26 mouse cellular contexts compared by ENCODE assay signal in the genomic region with DNA sequence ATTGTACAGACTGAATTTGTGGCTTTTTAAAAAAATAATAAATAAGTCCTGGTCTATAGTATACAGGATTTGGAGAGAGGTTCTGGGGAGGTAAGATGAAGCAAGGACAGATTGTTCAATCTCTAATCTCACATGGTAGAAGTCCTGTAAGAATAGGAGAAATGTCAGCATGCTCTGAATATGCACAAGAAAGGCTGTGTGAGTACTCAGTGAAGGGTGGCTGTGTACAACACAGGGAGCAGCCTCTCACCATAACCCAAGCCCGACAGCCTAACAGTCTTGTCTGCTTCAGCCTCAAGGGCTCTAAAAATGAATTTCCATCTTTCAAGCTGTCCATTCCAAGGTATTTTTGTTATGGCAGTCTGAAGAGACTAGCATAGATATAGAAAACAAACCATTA.
"Had no signal": no experiment of that assay in that cellular context is flagged by ENCODE, and none has a peak within 500 bp of the region (broad histone marks: within the 10 kb centered on the region; RNA-seq: fewer than 3 reads in every experiment).

No protein-coding gene starts in this region.

- H3K36me3 ChIP-seq: heart, embryonic 10.5 days; heart, embryonic 12.5 days; hindbrain, embryonic 10.5 days; hindbrain, embryonic 12.5 days; limb, embryonic 10.5 days; limb, embryonic 12.5 days; liver, embryonic 13.5 days; liver, embryonic 15.5 days had no signal

- ATAC-seq: hindbrain, embryonic 16.5 days; inflammation-experienced regulatory T-cells, adult 6 months; intestine, embryonic 16.5 days; liver, postnatal 0 days had no signal

- H3K9ac ChIP-seq: heart, embryonic 12.5 days; hindbrain, embryonic 12.5 days; hindbrain, embryonic 14.5 days; limb, embryonic 12.5 days; liver, embryonic 13.5 days; liver, embryonic 15.5 days; liver, postnatal 0 days had no signal

- DNase-seq: gastrocnemius, postnatal 14 days; gastrocnemius, postnatal 36 days; heart, adult 11 months; heart, postnatal 10 days; heart, postnatal 4 days; kidney, adult 9 months; kidney, postnatal 10 days; kidney, postnatal 25 days; kidney, postnatal 4 days; liver; liver, embryonic 13.5 days; liver, postnatal 0 days had no signal

- H3K9me3 ChIP-seq: heart, embryonic 10.5 days; heart, embryonic 12.5 days; hindbrain, embryonic 10.5 days; hindbrain, embryonic 12.5 days; limb, embryonic 10.5 days; limb, embryonic 12.5 days; liver, embryonic 13.5 days; liver, embryonic 15.5 days had no signal

- H3K4me2 ChIP-seq: heart, embryonic 12.5 days; hindbrain, embryonic 12.5 days; hindbrain, embryonic 14.5 days; limb, embryonic 12.5 days; liver, embryonic 11.5 days; liver, embryonic 13.5 days; liver, embryonic 15.5 days had no signal

- H3K27ac ChIP-seq: heart, embryonic 10.5 days; hindbrain, embryonic 10.5 days; hindbrain, embryonic 12.5 days; hindbrain, embryonic 14.5 days; layer of hippocampus, adult 2 months; limb, embryonic 10.5 days; limb, embryonic 12.5 days; liver, embryonic 13.5 days; liver, embryonic 15.5 days had no signal

- H3K4me1 ChIP-seq: liver, embryonic 13.5 days; liver, embryonic 15.5 days had no signal

- H3K4me3 ChIP-seq: heart, embryonic 10.5 days; heart, embryonic 12.5 days; hindbrain, embryonic 10.5 days; hindbrain, embryonic 12.5 days; layer of hippocampus, adult 2 months; left cerebral cortex, adult 2 months; limb, embryonic 10.5 days; limb, embryonic 12.5 days; liver, embryonic 13.5 days; liver, embryonic 15.5 days had no signal
